Mouse (Mus musculus): ENCODE results near the gene Mogs.

Mogs gene

GRCm38 (mm10) chr6:83095968-83096367, 19.3 kb upstream of the Mogs start:
- in situ Hi-C loops (cut with MboI, MseI): loop anchor here (5.0 kb wide), 1 partner anchor 99 kb away; no protein-coding TSS in a partner anchor

- in situ Hi-C loops (cut with MboI, MseI): loop anchor here (5.0 kb wide), 1 partner anchor 101 kb away; no protein-coding TSS in a partner anchor
Measured at GRCm38 (mm10) chr6:83098411-83098810, 16.9 kb upstream of the Mogs start.

- in situ Hi-C loops (cut with MboI, MseI): loop anchor here (5.0 to 10.0 kb wide), 2 partner anchors 189 to 357 kb away; no protein-coding TSS in a partner anchor
Measured at GRCm38 (mm10) chr6:83101316-83101687, 14.0 kb upstream of the Mogs start, which contains the start of the genes Ccdc142 and Gm42688. Gene Ccdc142, plus strand, starts transcription at chr6:83101601. Gene Gm42688, plus strand, starts transcription at chr6:83101617.

GRCm38 (mm10) chr6:83101688-83102556, 13.4 kb upstream of the Mogs start:
- in situ Hi-C loops (cut with MboI, MseI): loop anchor here (5.0 to 10.0 kb wide), 2 partner anchors 190 to 357 kb away; no protein-coding TSS in a partner anchor

GRCm38 (mm10) chr6:83103130-83103650, 12.1 kb upstream of the Mogs start:
- in situ Hi-C loops (cut with MboI, MseI): loop anchor here (5.0 to 10.0 kb wide), 2 partner anchors 191 to 358 kb away; no protein-coding TSS in a partner anchor

- in situ Hi-C loops (cut with MboI, MseI): loop anchor here (5.0 to 10.0 kb wide), 2 partner anchors 192 to 359 kb away; no protein-coding TSS in a partner anchor
Measured at GRCm38 (mm10) chr6:83104158-83104557, 11.1 kb upstream of the Mogs start.

GRCm38 (mm10) chr6:83107566-83108400, 7.5 kb upstream of the Mogs start:
- in situ Hi-C loops (cut with MboI, MseI): loop anchor here (5.0 to 10.0 kb wide), 2 partner anchors 50 to 363 kb away; partner anchors contain the start of genes 1700003E16Rik and Wdr54

- in situ Hi-C loops (cut with MboI, MseI): loop anchor here (5.0 to 10.0 kb wide), 2 partner anchors 48 to 364 kb away; partner anchors contain the start of genes 1700003E16Rik and Wdr54
Measured at GRCm38 (mm10) chr6:83108762-83109668, 6.3 kb upstream of the Mogs start, which contains the start of gene Mrpl53. Gene Mrpl53, plus strand, starts transcription at chr6:83109040.

- in situ Hi-C loops (cut with MboI, MseI): no loop called here
Measured at GRCm38 (mm10) chr6:83111510-83112136, 3.7 kb upstream of the Mogs start.

GRCm38 (mm10) chr6:83115682-83116372, 531 bp downstream of the Mogs start:
- in situ Hi-C loops (cut with MboI, MseI): no loop called here

- in situ Hi-C loops (cut with MboI, MseI): no loop called here
Measured at GRCm38 (mm10) chr6:83116373-83117164, 1.3 kb downstream of the Mogs start.

- in situ Hi-C loops (cut with MboI, MseI): no loop called here
Measured at GRCm38 (mm10) chr6:83117165-83117438, 1.8 kb downstream of the Mogs start.

GRCm38 (mm10) chr6:83117616-83118015, 2.3 kb downstream of the Mogs start:
- in situ Hi-C loops (cut with MboI, MseI): no loop called here

GRCm38 (mm10) chr6:83118369-83118768, 3.1 kb downstream of the Mogs start:
- in situ Hi-C loops (cut with MboI, MseI): no loop called here

GRCm38 (mm10) chr6:83118825-83119733, 3.8 kb downstream of the Mogs start:
- in situ Hi-C loops (cut with MboI, MseI): no loop called here

- in situ Hi-C loops (cut with MboI, MseI): no loop called here
Measured at GRCm38 (mm10) chr6:83119734-83120051, 4.4 kb downstream of the Mogs start.

- in situ Hi-C loops (cut with MboI, MseI): no loop called here
Measured at GRCm38 (mm10) chr6:83120930-83121862, 5.9 kb downstream of the Mogs start, which contains the start of gene Wbp1. Gene Wbp1, minus strand, starts transcription at chr6:83121559.

All from regulatory T cell (primary cell).